Mouse (Mus musculus) cerebellum, adult 9-10 months (tissue): ENCODE measurements around the gene Agmat.

Experiments
- DNase-seq: peaks from one replicate; pipeline ENCODE4 v3.0.0; 2022

Gene Agmat

GRCm38 (mm10) chr4:141746578-141747346, at the start of gene Agmat:
TSS of gene Agmat (plus strand) at chr4:141746672.
- DNase-seq = no peak

GRCm38 (mm10) chr4:141704625-141705024, 41.8 kb upstream of the Agmat start:
- DNase-seq = no peak

GRCm38 (mm10) chr4:141705331-141705730, 41.1 kb upstream of the Agmat start:
- DNase-seq = no peak

GRCm38 (mm10) chr4:141708005-141708404, 38.5 kb upstream of the Agmat start:
- DNase-seq = no peak

GRCm38 (mm10) chr4:141708971-141709370, 37.5 kb upstream of the Agmat start:
- no peak for DNase-seq

- DNase-seq = no peak
Observed at GRCm38 (mm10) chr4:141711250-141711649, 35.2 kb upstream of the Agmat start.

GRCm38 (mm10) chr4:141713598-141714142, 32.8 kb upstream of the Agmat start:
- DNase-seq = no peak

- no peak for DNase-seq
Observed at GRCm38 (mm10) chr4:141715027-141715426, 31.4 kb upstream of the Agmat start.

- no peak for DNase-seq
Observed at GRCm38 (mm10) chr4:141717633-141718032, 28.8 kb upstream of the Agmat start.

- no peak for DNase-seq
Observed at GRCm38 (mm10) chr4:141719304-141719703, 27.2 kb upstream of the Agmat start.

- no peak for DNase-seq
Observed at GRCm38 (mm10) chr4:141720761-141721523, 25.5 kb upstream of the Agmat start.

GRCm38 (mm10) chr4:141721961-141722360, 24.5 kb upstream of the Agmat start:
- DNase-seq = no peak

- peak; percentile 89 for DNase-seq
Observed at GRCm38 (mm10) chr4:141722731-141723672, 23.5 kb upstream of the Agmat start, which contains the start of gene Ddi2. TSS of gene Ddi2 (minus strand) at chr4:141723419.

- no peak for DNase-seq
Observed at GRCm38 (mm10) chr4:141723673-141724068, 22.8 kb upstream of the Agmat start.

- no peak for DNase-seq
Observed at GRCm38 (mm10) chr4:141724594-141724993, 21.9 kb upstream of the Agmat start.

- no peak for DNase-seq
Observed at GRCm38 (mm10) chr4:141725277-141725676, 21.2 kb upstream of the Agmat start.

GRCm38 (mm10) chr4:141725738-141726137, 20.7 kb upstream of the Agmat start:
- DNase-seq = no peak

GRCm38 (mm10) chr4:141729266-141729665, 17.2 kb upstream of the Agmat start:
- DNase-seq = no peak

- DNase-seq = no peak
Observed at GRCm38 (mm10) chr4:141730401-141730800, 16.1 kb upstream of the Agmat start.

- DNase-seq = no peak
Observed at GRCm38 (mm10) chr4:141731766-141732165, 14.7 kb upstream of the Agmat start.

- DNase-seq = peak; percentile 92
Observed at GRCm38 (mm10) chr4:141734446-141735205, 11.8 kb upstream of the Agmat start.

- no peak for DNase-seq
Observed at GRCm38 (mm10) chr4:141735206-141735560, 11.3 kb upstream of the Agmat start.
